Mouse (Mus musculus) MN1 (cell line): ENCODE measurements around the gene Mpzl2.

Experiments
- DNase-seq: peaks from one replicate; pipeline ENCODE4 v3.0.0-alpha.2; 2016; ENCODE audit warnings: low spot score

Gene Mpzl2

GRCm38 (mm10) chr9:45039499-45039898 is at the start of gene Mpzl2:
Gene Mpzl2, plus strand, starts transcription at chr9:45039799.
- DNase-seq = no peak

DNA sequence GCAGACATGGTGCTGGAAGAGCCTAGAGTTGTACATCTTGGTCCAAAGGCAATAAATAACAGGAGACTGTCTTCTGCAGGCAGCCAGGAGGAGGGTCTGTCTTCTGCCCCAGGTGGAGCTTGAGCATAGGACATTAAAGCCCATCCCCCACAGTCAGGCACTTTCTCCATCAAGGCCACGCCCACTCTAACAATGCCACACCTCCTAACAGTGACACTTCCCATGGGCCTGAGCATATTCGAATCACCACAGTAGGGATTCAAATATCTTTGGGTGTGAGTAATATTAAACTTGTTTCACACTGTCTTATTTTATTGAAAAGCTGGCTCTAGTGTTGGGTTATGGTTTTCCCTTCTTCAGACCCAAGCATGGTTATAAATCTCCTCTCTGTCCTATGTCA is 47.8 kb upstream of the Mpzl2 start:
- no peak for DNase-seq

- no peak for DNase-seq
Observed at GRCm38 (mm10) chr9:44992271-44992670, 47.3 kb upstream of the Mpzl2 start.

DNA sequence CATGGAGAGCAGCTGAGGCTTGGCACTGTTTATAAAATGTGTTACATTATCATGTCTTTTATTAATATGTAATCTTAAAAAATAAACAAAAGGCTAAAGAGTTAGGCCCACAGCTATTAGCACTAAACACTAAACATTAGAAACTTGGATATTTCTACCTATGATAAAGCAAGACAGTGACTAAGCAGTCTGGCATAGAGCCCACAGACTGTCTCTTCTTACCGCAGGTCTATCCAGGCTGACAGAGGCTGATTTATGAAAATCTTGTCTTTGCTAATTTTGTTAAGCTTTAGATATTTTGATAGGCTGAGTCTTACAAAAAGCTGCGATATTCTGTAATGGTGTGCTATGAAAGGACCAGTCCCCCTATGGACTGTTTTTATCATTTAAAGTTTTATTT is 46.3 kb upstream of the Mpzl2 start:
- DNase-seq = peak; percentile 18

- DNase-seq = no peak
Observed at GRCm38 (mm10) chr9:44994962-44995361, 44.6 kb upstream of the Mpzl2 start.

GRCm38 (mm10) chr9:44996590-44996989 is 43.0 kb upstream of the Mpzl2 start:
- no peak for DNase-seq

DNA sequence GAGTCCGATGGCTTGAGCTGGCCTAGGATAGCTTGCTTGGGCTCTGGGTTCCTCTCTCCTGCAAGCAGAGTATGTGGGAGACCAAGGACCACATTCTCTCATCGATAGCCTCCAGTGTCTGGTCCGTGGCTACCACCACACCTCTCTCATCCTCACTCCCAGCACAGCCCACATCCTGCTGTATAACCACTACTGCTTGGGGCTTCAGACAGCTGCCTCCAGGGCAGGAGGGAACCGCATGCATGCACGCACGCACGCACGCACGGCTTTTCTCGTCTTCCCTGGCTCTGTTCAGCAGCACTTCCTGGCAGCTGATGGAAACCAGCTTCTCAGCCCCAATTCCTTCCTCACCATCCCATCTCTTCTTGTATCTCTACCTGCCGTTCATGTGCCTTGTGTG is 41.5 kb upstream of the Mpzl2 start:
- DNase-seq = no peak

DNA sequence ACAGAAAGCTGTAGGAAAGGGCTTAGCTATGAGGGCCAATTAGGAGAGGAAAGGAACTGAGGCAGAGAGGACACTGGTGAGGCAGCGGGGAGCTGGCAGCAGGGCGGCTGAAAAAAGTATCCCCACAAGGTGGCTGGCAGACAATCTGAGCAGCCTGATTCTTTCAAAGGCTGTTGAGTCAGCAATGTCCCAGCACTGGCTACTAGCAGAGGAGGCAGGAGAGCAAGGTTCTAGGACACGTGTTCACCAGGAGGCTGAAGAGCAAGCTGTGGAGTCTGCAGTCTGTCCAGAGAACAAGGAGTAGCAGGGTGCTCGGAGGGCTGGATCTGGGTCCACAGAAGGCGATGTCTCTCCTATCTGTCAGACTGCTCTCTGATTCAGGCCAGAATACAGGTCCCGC is 40.4 kb upstream of the Mpzl2 start:
- DNase-seq = peak; percentile 9

GRCm38 (mm10) chr9:44999776-45000175 is 39.8 kb upstream of the Mpzl2 start:
- no peak for DNase-seq

GRCm38 (mm10) chr9:45000249-45000648 is 39.4 kb upstream of the Mpzl2 start:
- DNase-seq = no peak

DNA sequence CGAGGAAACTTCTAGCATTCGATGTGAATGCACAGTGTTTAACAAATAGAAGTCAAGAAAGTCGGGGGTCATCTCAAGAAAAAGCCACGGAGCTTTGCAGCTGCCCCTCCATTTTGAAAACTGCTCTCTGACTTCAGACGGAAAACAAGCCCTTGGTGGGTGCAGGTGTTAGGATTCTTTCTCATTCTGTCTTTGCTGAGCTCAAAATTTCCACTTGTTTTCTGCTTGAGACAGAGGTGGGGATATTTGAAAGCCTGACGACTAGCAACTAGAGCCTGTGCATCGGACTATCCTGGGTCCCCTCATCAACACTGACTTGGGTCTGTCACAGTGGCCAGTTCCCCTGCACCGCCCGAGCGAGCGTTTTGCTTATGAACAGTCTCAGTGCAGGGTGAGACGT is 32.2 kb upstream of the Mpzl2 start:
- no peak for DNase-seq

DNA sequence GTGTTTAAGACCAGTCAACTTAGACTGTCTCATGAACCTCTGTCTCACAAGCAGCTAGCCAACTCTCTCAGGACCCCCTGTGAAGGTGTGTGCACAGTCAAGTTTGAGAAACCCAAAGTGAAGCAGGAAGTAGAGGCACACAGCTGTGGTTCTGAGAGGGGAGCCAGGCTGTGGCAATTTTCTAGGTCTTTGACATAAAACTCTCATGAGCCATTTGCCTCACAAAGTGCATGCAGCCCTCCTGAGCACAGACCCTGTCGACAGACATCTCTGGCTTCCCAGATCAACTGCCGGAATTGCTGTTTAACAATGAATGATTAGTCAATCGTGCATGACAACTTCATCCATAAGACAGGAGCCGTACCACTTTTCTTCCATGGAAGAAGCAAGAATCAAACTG is 31.3 kb upstream of the Mpzl2 start:
- no peak for DNase-seq

GRCm38 (mm10) chr9:45009180-45010078 is 30.2 kb upstream of the Mpzl2 start, which contains the start of gene Cd3e:
Gene Cd3e, minus strand, starts transcription at chr9:45009627.
- DNase-seq = no peak

DNA sequence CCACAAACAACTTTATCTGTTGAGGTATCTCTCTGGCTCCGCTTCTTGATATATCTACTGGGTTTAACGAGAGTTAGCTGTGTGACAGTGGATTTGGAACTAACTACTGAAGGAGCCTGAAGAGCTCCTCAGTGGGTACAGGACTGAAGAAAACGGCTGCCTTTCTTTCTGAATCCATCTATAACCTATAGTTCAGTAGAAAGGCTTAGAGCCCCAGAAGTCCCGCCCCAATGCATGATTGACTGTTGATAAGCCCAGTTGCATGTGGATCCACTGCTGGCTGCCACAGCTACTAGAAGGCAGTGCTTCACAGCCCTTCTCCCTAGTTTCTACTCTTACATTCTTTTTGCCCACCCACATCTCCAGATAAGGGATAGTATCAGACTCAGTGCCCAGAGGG is 29.1 kb upstream of the Mpzl2 start:
- peak; percentile 10 for DNase-seq

- DNase-seq = no peak
Observed at GRCm38 (mm10) chr9:45011291-45011690, 28.3 kb upstream of the Mpzl2 start.

GRCm38 (mm10) chr9:45014879-45015278 is 24.7 kb upstream of the Mpzl2 start:
- no peak for DNase-seq

DNA sequence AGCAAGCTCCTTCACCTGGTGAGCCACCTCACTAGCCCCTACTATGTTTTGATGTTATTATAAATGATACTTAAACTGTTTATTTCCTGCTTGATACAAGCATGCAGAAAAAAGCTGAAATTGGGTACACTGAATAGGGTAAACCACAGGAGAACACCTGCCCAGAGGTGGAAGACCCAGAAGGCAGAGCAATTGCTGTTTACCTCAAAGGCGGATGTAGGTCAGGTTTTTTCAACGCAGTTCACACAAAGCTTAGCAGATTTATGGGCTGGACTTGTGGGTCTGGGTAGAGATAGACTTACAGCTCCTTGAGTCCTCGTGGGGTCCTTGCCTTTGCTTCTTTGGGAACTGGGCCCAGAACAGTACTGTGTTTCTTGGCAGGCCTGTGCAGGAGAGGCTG is 23.8 kb upstream of the Mpzl2 start:
- no peak for DNase-seq

DNA sequence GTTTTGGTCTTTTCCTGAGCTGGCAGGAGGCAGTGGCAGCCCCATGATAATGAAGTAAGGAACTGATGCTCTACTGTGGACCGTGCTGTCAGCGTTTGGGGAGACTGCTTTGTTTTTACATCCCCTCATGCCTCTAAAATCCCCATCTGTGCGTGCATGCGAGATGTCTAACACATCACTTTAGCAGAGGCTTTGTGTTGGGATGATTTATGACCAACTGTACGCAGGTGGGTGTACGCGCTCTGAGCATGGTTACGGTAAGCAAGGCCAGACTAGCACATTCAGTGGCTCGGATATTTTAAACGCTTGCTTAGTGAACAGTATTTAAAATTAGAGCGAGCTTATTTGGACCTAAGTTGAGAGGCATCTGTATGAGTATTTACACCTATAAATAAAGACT is 21.6 kb upstream of the Mpzl2 start:
- no peak for DNase-seq

- peak; percentile 56 for DNase-seq
Observed at GRCm38 (mm10) chr9:45022800-45023199, 16.8 kb upstream of the Mpzl2 start.

- no peak for DNase-seq
Observed at GRCm38 (mm10) chr9:45023638-45024037, 16.0 kb upstream of the Mpzl2 start.

DNA sequence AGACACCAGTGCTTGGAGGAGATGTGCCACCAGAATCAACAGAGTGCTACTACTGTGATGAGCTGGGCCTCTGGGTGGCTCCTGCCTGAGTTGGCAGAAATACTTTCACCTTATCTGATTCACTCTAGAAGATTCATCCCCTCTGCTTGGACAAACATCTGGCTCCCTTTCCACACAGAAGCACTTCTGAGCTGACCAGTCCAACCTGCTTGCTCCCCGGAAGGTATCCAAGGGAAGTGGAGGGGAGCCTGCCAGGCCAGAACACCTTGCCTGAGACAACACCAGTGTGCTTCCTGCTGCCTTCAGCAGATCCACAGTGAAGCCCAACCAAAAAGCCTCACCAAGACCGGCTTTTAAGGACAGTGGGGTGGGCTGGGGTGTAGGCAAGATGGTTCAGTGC is 15.4 kb upstream of the Mpzl2 start:
- no peak for DNase-seq

- DNase-seq = no peak
Observed at GRCm38 (mm10) chr9:45027376-45027775, 12.2 kb upstream of the Mpzl2 start.

GRCm38 (mm10) chr9:45030341-45030740 is 9.3 kb upstream of the Mpzl2 start:
- DNase-seq = peak; percentile 29

- no peak for DNase-seq
Observed at GRCm38 (mm10) chr9:45032261-45032660, 7.3 kb upstream of the Mpzl2 start.
